Mouse (Mus musculus) inflammation-experienced regulatory T-cells, adult 6 months (primary cell): ENCODE data around the gene Lrrc20. TPM values are rescaled to one million over a fixed set of nuclear protein-coding genes. Genes with fewer than 3 reads are reported as not detected.
"Not testable (repeated sequence)": the region's sequence is repeated elsewhere in the genome, so short reads cannot be mapped to it uniquely, and the experiment has no call there.

Source experiments
- ATAC-seq: one replicate; pipeline ENCODE4 v1.8.0; 2017
- polyA plus RNA-seq, 3 experiments: library from polyadenylated mRNA; unstranded; fragments of 100-300 nt; shearing (Covaris generic); gene quantifications; one replicate each; pipeline ENCODE4 v1.2.1; 2017

Gene Lrrc20
- polyA plus RNA-seq = 1 to 10 TPM; 5.4 to 6.0 (median 5.8) TPM

DNA sequence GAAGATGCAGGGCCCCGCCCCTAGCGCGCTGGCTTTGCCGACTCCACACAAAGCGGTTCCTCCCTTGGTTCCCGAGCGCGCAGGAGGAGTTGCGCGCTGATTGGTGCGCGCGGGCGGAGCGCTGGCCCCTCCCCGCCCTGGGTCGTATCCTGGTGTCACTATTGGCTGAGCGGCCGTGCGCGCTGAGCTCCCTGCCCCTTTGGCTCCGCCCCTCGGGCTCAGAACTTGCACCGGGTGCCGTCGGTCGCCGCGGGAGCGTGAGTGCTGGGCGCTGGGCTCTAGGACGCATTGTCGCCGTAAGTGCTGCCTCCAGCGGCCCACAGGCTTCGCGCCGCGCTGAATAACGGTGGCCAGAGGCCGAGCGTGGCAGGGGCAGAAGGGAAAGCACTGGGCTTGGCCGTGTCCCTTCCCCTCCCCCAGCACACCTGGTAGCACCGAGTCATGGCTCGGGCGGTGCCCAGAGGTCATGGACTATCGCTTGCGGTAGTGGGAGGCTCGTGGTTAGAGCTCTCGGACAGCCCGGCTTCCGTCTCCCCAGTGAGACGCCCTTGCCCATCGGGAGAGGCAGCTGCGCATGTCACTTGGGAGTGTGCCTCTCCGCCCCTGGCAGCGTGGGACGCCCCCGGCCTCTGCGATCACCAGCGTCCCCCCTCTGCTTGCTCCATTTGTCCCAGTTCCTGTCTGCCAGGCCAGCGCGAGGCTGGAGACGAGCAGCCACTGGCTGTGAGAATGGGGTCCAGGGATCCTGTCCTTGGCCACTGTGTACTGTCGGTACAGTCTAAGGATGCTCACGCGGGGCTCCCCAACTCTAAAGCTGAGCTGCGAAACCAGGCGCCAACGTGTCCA lies at the start of gene Lrrc20:
TSS of gene Lrrc20 (plus strand) at position 208 of the 846 bp plus-strand sequence.
- ATAC-seq = peak; percentile 98

GRCm38 (mm10) chr10:61426251-61426757 lies 49.3 kb upstream of the Lrrc20 start:
- no peak for ATAC-seq

DNA sequence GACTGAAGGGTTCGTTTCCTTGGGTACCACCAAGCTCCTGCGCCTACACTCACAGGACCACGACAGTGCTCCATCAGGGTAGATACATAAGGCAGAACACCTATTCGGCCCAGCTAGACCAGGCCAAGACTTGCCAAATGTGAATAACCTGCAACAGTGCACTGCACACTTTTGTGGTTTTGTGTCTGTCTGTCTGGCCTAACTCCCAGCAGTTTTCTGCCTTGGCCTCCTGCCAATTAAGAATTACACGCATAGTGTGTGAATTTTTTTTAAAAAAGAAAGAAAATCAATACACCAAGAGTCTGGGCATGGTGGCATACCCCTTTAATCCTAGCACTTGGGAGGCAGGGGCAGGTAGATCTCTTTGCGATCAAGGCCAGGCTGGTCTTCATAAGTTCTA lies 47.6 kb upstream of the Lrrc20 start:
- no peak for ATAC-seq

DNA sequence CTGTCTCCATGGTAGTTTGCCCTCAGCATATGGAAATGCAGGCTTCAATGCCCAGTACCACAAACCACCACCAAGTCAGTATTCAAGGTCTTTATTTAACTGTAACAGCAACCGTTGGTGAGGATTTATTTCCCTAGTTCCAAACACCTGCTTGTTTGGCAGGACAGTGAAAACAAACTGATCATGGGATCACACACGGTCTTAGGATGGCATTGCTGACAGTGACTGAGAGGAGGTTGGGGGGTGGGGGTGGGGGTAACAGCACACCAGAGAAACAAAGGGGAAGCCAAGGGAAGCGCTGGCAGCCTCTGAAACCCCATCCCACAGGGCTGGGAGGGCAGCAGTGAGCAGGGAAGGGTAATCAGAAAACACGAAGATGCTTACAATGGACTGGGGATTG lies 47.2 kb upstream of the Lrrc20 start:
- ATAC-seq = no peak

DNA sequence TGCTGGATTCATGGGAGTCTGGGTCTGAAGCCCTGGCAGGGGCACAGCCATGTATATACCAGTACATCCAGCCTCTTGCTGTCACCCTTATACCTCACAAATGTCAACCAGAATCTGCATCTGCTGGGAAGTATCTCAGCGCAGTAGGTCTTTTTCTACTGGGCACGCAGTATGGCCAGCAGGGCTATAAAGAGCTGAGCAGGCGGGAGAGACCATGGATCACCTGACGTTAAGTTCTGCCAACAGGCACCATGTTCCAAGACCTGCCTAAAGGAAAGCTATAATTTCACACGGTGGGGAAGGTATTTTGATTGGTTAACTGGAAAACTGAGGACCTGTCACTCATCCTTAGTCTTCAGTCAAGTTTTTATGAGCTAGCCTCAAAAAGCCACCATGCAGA lies 46.6 kb upstream of the Lrrc20 start:
- ATAC-seq = no peak

- no peak for ATAC-seq
Observed at GRCm38 (mm10) chr10:61431375-61431774, 44.2 kb upstream of the Lrrc20 start.

DNA sequence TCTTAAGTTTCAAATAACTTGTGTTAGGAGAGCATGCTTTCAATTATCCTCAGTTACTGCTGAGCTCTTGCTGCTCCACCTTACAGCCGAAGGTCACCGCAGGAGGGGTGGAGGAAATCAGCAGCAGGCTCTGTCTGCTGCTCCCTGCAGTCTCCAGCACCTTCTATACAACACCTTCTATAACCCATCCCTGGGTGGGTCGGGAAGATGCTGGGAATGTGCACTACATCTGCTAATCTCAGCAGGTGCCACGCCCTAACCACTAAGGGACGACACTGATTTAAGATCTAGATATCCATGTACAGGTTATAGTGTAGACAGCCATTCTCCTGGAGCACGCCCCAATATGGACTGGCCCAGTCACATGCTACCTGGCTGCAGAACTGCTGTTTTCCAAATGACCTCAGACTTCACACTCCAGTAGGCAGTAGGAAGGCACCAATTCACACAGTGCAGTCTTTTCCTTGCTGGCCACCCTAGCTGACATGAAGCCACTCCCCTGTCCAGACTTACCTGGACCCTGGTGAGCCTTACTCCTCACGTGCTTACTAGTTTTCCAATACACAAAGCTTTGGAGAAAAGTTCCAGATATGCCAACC lies 35.3 kb upstream of the Lrrc20 start:
- no peak for ATAC-seq

- no peak for ATAC-seq
Observed at GRCm38 (mm10) chr10:61443456-61443855, 32.1 kb upstream of the Lrrc20 start.

DNA sequence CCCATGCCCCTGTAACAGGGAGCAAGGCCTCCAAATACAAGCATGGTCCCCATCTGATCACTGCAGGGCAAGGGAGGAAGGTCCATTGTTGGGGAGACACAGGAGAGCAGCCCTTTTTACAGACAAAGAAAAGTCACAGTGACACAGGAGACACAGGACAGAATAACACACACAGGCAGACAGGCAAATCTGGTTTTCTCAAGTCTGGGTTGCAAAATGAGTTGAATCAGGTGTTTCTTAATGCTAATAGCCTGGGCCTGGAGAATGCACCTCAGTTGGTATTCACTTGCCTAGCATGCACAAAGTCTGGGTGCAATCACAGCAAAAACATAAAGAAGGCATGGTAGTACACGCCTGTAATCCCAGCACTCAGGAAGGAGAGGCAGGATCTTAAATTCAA lies 31.7 kb upstream of the Lrrc20 start:
- ATAC-seq = no peak

DNA sequence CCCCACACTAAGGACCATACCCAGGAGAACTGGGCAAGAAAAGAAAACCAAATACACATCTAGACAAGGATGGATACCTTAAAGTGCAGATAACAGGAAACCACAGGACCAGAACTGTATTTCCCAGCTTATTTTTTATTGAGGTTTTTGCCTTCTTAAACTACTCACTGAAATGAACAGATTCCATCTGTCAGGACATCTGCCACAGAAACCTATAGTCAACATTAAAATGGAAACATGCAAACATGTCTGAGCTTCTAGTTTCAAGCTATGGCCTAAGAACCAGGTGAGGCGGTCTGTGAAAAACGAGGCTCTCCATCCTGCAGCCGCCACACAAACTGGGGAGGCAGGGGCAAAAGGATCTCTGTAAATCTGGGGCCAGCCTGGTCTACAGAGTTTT lies 30.6 kb upstream of the Lrrc20 start:
- ATAC-seq = no peak

- no peak for ATAC-seq
Observed at GRCm38 (mm10) chr10:61447581-61448353, 27.8 kb upstream of the Lrrc20 start.

GRCm38 (mm10) chr10:61448834-61449233 lies 26.8 kb upstream of the Lrrc20 start:
- no peak for ATAC-seq

- peak; percentile 68 for ATAC-seq
Observed at GRCm38 (mm10) chr10:61451463-61451930, 24.1 kb upstream of the Lrrc20 start.

- peak; percentile 6 for ATAC-seq
Observed at GRCm38 (mm10) chr10:61451931-61452617, 23.5 kb upstream of the Lrrc20 start.

DNA sequence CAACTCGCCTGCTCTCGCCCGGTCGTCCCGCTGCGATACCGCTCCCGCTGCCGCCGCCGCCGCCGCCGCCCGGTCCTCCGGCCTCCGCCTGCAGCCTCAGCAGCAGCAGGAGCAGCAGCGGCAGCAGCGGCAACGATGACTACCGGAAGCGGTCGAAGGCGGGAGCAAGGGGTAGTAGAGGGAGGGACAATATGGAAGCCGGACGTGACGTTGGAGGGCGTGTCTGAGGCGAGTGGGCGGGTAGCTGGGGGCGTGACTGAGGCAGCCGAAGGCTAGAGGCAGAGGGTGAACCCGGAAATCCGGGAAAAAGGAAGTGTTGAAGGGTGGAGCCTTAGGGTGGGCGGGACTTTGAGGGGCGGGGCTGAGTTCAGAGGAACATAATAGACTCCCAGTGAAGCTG lies 23.0 kb upstream of the Lrrc20 start, which contains the start of gene Eif4ebp2:
TSS of gene Eif4ebp2 (minus strand) at position 17 of the 400 bp plus-strand sequence.
- ATAC-seq = peak; percentile 92

- not testable (repeated sequence) for ATAC-seq
Observed at GRCm38 (mm10) chr10:61453171-61453570, 22.4 kb upstream of the Lrrc20 start.

DNA sequence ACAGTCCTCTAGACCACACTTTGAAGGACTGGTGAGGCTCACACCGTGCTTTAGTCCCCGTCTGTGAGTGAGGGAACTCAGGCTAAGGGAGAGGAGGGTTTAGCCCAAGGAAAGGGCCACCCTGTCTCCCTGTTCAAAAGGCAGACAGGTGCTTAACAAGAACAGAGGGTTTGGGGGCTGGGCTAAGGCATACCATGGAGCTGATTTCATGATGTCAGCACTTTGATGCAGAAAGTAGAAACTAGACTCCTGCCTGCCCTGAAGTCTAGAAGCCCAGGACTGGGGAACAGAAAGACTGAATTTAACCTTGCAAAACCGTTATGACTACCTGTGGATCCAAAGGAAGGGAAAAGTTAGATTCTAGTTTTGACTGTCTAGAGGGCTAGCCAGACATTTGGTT lies 18.4 kb upstream of the Lrrc20 start:
- no peak for ATAC-seq

- ATAC-seq = no peak
Observed at GRCm38 (mm10) chr10:61465009-61465408, 10.6 kb upstream of the Lrrc20 start.

- peak; percentile 37 for ATAC-seq
Observed at GRCm38 (mm10) chr10:61466242-61466641, 9.4 kb upstream of the Lrrc20 start.

GRCm38 (mm10) chr10:61466873-61467272 lies 8.7 kb upstream of the Lrrc20 start:
- peak; percentile 35 for ATAC-seq

GRCm38 (mm10) chr10:61468900-61469299 lies 6.7 kb upstream of the Lrrc20 start:
- no peak for ATAC-seq

DNA sequence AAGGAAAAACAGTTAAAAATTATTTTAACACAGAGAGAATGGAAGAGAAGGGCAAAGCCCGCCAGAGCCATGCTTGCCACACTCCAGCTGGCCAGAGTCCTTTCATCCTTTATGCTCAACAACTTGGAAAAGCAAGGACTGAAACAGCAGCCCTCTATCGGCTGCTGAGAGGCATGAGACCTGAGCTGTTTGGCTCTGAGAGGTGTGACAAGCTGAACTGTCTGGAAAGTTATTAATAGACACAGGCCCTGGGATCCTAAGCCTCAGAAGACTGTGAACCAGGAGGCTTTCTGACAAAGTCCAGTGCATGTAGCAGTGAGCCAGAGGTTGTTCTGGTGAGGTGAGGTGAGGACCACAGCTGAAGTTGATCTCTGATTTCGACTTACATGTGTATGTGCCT lies 2.0 kb upstream of the Lrrc20 start:
- ATAC-seq = no peak
